Mouse (Mus musculus) WW6 (cell line): ENCODE results near the gene Dpp6.

Source experiments
- DNase-seq: peaks from one replicate; pipeline ENCODE4 v3.0.0-alpha.2; 2013; ENCODE audit warnings: low read depth, low spot score

The Dpp6 gene

DNA sequence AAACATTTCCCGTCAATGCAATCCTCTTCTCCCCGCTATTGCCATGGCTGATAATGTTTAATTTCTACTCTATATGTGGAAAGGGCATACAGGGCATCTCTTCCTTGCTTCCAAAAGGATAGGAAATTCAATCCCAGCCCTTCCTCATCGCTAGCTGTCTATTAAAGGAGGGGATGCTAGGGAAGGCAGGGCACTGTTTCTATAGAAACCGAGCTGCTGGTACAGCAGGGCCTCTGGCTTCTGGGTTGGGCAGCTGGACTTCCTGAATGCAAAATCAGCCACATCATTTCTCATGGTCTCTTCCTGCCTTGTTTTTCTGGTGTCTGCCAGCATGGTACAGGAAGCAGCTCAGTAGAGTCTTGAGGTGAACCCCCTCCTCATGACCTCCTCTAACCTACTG is 243.1 kb downstream of the Dpp6 start:
- no peak for DNase-seq

DNA sequence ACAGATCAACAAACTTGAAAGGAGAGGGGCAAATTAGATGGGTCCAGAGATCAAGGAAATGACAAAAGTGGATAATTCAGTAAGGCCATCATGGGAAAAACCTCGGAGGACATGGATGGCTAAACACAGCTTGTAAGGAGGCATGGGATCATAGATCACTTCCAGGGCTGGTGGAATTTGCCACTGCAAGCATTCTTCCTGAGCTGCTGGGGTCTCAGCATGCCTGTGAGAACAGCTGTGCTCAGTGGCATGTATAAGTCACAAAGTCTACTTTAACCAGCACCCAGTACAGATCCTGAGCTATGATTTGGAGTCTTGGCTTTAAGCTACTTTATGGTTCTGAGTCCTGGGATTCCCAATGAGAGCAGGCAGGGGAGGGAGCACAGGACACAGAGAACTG is 246.9 kb downstream of the Dpp6 start:
- no peak for DNase-seq

DNA sequence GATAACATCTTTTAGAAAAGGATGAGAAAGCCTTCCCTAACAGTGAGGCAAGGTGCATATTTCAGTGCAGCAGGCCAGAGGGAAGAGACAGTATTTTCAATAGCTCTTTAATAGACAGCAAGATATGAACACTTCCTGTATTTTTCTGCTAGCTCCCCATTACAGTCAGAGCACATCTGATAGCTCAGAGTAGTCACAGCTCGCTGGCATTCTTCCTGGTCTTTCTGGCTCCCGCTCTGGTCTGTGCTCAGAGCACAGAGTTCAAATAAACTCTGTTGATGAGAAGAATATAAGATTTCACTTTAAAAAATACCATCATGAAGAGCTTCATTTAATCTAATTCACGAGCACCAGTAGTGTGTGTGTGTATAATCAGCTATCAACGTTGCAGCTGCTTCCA is 249.8 kb downstream of the Dpp6 start:
- no peak for DNase-seq

DNA sequence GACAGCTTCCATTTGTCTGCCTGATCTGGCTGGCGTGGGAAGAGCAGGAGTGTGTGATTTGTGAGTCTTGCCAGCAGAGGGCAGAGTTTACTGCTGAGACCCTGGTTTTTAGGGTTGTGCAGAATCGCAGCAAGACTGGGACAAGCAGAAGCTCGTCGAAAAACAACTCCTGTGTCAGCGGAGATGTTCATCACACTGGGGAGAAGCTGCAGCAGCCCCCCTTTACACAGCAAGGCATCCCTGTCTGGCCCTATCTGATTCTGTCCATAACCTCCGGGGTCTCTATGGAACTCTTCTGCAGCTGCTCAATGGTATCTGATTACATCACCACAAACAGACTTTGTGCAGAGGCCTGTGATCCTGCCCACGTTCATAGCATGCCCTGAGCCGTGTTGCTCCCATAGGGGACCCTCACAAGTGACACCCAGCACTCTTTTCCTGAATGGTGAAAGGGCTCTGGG is 258.2 kb downstream of the Dpp6 start:
- no peak for DNase-seq

DNA sequence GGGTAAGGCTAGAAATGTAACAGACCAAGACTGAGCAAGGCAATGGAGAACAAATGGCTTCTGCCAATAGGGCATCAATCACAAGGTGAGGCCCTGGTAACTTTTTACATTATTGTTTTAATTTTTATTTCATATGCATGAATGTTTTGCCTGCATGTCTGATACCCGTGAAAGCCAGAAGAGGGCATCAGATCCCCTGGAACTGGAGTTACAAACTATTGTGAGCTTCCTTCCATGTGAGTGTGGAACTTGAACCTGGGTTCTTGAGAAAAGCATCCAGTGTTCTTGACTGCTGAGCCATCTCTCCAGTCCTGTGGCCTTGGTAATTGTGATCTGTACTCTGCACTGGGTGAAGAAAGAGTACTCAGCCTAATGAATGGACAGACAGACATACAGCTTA is 259.0 kb downstream of the Dpp6 start:
- no peak for DNase-seq

DNA sequence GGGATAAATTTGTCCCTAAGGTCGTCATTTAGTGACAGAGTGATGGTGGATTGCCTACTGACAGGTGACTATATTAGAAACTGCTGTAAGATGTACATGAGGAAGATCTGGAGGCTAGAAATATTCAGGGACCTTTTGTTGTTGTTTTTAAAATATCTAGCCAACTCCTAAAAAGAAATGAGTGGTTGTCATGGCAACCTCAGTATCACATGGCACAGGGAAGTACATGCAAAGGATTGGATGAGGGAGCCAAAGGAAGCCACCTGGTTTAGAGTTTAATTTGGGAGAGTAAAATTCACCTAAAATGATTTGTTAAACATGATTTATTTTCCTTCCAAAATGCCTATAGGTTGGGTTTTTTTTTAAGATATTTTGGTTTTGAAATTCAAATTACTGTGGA is 260.8 kb downstream of the Dpp6 start:
- DNase-seq: no peak

DNA sequence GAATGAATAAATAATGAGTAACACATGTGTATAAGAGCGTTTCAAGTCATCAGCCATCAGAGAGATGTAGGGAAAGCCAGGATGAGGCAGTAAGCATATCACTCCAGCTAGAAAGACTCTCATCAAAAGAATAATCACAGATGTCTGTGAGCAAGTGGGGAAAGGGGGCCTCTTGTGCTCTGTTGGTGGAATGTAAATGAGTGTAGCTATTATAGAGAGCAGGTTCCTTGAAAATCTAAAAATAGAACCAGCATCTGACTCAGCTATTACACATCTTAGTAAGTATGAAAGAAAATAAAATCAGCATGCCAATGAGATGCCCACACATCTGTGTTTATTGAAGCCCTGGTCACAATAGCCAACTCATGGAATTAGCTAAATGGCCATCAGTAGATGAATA is 264.3 kb downstream of the Dpp6 start:
- DNase-seq: no peak

DNA sequence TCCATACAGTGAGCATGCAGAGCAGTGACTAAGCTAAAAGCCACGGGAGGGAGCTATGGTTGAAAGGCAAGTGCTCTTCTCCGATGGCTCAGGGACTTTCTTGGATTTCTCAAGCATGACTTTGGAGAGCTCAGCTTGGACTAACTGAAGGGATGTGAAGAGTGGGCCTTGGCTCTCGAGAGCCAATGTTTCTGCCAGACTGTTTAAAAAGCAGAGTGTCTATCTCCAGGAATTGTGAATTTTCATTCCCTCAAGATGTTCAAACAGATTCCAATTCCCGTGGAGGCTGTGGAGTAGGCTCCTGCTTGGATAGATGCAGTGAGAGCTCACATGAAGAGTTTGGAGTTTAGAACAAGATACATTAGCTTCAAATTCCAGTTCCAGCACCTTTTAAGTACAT is 266.8 kb downstream of the Dpp6 start:
- no peak for DNase-seq

DNA sequence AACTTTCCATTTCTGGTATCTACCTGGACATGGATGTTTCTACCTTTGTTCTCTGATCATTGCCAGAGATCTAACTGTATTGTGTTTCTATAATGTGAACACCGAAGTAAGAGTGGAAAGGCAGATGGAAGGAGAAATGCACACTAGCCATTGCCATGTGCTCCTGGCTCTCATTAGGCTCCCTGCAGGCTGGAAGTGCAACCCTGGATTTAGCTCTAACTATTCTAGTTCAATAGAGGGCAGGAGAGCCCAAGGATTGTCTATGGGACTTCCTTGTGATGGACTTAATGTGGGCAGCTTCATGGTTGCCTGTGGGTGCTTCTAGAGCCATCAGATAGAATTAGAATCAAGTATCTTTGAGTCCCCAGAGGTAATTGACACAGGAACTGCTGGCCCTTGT is 291.2 kb downstream of the Dpp6 start:
- no peak for DNase-seq

DNA sequence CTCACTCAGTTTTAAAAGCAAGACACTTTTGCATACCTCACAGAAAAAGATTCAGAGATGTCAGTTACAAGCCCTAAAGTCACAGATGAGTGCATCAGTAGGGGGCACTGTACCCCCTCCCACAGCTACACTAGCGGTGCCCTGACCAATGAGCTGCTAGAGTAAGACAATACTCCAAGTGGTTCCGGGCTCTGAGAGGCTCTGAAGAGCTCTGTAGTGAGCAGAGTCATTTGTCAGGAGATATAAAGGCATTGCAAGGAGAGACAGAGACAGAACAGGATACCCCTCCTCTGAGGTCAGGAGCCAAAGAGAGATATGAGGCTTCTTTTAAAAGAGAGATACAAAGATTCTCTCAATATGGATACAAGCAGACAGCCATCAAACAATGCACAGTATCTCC is 305.5 kb downstream of the Dpp6 start:
- no peak for DNase-seq

DNA sequence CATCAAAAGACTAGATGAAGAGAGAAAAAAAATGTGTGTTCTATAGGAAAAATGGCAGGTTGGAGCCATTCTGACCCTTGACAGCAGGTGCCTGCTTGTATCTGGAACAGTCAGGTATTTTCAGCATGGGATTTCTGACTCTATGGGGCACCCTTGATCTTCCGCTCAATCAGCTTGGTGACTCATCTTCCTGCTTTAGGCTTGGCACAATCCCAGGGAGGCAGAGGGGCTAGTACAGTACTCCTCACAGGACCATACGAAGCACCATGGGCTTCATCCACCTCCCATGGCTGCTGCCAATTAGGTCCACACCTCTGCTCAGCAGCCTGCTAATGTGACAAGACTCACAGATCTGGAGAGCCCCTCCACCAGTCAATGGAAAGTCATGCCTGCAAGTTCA is 305.9 kb downstream of the Dpp6 start:
- no peak for DNase-seq

DNA sequence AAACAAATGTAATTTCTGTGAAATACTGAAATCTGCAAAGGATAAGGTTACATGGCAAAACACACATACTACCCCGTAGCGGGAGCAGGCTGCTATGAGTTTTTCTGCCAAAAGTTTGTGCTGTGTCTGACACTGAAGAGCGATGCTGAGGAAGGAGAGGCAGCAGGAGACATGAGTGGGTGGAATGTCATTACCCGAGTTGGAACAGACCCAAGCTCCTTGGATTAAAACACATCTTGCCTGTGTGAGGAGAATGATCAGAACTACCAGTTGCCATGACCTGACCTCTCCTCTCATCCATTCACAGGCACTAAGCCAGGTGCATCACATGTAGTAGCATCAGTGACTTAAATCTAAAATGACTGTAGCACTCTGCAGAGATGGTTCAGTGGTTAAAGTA is 309.0 kb downstream of the Dpp6 start:
- DNase-seq: no peak

DNA sequence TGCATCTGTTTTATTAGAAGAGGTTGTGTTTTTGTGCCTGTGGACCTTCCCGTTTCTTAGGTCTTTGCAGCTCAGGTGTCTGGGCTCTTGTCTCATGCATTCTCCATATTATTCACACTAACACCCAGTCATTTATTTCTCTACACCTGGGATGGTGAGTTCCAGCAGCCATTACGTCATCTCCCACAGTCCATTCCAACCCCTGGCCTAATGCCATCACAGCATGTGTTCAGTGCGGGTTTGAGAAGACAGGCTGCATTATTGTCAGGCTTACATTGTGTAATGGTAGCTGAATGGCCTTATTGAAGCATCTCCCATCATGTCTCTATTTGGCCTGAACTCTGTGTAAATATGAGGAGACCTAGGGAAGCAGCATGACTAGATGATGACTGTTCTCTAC is 316.2 kb downstream of the Dpp6 start:
- no peak for DNase-seq

DNA sequence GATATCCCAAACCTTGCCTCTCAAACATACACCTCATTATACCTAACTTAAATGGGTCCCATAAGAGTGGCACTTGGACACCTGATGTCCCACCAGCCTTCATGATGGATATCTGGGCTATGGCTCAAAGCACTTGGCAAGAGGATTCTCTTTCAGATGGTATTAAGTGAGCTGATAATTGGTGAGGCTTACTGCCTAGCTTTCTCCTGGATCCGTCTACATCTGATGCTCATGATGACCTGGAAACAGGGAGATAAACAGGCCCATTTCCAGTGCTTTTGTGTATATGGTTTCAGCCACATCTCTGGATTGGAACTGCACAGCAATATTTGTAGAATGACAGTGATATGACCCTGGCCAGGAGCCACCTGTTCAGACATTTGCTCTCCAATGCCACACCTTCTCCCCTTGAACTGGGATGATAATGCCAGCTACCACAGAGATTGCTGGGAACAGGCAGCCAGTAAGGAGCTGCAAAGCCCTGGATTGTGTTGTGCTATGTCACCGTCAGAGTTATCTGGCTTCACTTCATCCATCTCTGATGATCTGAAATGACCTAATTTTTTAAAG is 317.5 kb downstream of the Dpp6 start:
- no peak for DNase-seq

DNA sequence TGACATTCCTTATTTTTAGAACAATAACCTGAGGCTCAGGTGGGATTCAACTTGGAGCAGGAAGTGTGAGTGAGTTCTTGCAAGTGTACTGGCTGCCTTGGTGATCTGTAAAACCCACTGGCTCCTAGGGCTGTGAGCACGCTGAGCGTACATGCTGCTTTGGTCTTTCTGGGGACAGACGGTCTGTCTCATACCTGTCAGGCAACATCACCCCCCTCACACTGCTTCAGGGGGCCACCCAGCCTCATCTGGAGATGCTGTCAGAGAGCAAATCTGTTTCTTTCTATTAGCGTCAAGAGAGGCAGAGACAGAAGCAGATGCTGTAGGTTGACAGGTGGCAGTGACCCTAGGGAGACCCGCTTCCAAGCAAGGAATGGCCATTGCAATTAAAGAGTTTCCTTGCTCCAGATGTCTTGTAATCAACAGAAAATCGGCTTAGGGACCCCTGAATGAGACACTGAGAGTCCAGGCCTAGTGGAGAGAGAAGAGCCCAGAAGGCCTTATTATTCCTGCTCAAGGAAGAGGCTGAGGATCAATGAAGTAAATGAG is 330.5 kb downstream of the Dpp6 start:
- DNase-seq: no peak

DNA sequence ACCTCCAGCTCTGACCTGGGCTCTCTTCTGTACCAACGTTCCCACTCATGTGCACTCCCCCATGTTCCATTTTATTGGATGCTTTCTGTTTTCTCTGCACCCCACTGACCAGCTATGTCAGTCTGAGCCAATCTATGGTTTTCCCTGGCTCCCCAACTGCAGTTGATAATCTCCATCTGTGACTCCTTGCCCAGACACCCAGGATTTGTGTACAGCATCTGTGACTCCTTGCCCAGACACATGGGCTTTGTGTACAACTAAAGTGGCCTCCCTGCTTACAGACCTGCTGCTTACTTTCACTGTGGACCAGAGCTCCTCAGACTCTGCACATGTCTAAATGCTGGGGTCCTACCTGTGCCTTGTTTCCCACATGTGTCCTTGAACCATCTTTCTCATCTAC is 334.0 kb downstream of the Dpp6 start:
- no peak for DNase-seq

DNA sequence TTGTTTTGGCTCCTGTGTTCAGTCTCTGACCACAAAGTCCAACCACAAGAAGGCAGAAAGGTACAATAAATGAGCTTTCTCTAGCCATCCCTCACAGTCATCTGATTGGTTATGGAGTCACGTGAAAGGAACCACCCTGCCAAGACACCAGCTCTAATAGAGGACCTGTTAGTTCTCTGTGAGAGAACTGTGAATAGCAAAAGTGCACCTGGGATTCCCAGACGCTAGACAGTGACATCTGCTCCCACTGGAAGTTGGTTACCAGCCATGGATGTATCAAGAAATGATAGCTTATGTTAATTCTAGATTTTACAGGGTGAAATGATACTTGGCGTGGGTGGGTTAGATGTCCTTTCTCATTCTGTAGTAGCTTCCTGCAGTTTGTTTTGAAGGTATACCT is 338.7 kb downstream of the Dpp6 start:
- DNase-seq: no peak

DNA sequence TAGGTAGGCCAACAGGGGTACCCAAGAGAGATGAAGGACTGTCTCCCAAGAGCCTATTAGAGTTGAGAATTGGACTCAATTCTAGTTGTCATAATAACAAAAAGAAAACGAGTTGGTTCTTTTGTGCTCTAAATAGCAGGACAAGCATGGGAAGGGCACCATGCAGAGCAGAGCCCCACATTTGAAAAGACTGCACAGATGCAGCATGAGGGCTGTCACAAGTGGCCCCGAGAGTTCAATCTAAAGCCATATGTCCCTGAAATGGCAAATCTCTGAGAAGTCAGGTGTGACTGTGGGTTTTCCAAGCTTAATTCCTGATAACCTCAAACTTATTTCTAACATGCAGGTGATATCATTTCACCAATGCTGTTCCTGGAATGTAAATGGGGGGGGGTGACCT is 339.4 kb downstream of the Dpp6 start:
- no peak for DNase-seq

DNA sequence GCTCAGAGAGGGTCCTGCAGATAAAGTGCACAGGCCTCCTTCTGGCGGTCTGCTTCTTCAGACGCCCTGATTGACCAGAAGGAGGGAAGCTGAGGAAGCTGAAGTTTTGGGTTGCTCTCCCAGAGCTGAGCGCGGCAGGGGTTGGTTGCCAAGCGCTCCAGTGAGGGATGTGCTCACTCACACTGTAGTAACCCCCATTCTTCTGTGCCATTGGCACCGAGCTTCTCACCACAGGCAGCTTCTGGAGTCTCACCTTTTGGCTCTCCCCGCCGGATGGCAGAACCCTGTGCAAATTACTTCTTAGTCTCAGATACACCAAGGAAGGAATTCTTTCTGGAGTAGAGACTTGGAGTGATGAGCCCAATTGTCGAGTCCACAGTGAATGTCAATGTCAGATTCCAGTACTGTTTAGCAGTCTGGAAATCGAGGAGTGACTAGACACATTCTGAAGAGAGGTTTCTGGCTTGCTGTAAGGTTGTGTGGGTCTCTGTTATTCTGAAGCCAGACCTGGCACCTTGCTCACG is 344.2 kb downstream of the Dpp6 start:
- DNase-seq: no peak

DNA sequence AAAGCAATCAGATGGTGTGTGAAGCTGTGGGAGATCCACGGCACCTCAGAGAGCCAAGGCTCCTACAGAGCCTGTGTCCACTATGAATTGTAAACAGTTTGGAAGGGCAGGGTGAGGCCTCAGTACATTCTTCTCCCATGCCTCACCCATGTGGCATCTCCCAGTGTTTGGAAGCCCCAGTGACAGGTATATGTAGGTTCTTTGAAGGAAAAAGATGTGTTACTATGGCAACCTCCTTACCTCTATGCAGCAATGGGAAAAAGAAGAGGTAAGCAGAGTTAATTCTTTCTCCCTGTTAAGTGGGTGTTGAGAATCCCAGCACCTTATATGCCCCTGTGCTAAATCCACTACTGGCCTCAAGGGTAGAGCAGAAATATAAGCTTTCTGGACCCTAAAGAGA is 351.5 kb downstream of the Dpp6 start:
- no peak for DNase-seq

DNA sequence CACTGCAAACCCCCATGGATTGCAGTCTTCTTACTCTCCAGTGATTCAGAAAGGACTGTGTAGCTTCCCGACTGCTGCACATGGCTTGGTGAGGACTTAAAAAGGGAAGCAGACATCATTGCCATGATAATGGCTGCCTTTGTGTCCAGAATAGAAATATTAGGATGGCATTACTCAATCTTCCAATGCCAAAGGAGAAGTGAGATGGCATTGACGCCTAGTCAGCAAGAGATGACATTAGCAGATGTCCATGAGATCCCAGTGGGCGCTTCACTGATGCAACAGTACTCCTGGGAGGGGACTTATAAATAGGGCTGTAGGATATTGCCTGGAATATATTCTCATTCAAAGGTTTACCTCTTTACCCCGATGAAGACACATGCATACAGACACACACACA is 368.0 kb downstream of the Dpp6 start:
- DNase-seq: no peak

DNA sequence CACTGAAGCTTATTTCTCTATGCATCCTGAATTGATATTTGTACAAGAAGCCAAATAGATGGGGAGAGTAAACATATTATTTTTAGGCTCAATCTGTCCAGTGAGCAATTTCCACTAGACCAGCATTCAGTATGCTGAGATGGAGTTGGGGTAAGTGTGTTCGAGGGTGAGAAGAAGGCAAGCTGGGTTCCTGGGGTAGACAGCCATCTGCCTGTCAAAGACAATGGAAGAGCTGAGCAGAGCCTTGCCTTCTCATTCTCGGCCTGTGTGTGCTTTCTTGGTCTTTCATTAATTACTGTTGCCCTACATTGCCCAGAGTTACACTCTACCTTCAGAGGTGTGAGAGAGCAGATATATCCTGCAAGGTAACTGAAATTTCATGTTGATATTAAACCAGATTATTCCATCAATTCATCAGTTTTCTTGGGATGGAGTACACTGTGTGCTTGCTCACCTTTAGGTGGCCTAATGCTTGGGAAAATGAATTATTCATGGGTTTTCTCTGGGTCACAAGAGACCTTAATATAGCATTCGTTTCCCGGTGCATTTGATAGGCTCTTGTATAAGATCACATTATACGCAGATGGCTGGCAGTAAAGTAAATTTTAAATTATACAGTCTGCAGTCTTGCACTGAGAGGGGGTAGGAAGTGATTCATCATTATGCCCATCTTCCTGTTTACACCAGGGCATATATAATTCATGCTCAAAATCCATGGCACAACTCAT is 374.4 kb downstream of the Dpp6 start:
- no peak for DNase-seq

DNA sequence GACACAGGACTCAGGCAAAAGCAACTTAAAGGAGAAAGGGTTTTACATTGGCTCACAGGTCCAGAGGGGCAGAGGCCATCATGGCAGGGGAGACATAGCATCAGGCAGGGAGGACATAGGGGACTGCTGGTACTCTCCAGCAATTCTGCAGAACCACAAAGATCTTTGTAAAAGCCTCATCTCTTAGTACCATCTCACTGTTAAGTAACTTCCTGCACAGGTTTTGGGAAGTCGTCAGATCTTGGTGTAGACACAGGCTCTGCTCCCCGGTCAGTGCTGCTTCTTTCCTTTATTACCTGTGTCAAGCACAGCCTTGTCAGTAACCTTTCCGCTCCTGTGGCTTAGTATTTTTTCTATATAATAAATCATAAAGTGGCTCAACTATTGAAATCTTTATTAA is 377.2 kb downstream of the Dpp6 start:
- no peak for DNase-seq
